Mouse (Mus musculus) retina, embryonic 14.5 days (tissue): ENCODE measurements around the gene Syngr4.
A peak's percentile ranks its signal among the peaks of the same experiment; 100 is the strongest.
"Not testable (repeated sequence)": the region's sequence is repeated elsewhere in the genome, so short reads cannot be mapped to it uniquely, and the experiment has no call there.

ENCODE experiments used
- DNase-seq: peaks from one replicate; pipeline ENCODE4 v3.0.0-alpha.2; 2015; ENCODE audit warnings: low spot score

Gene Syngr4

GRCm38 (mm10) chr7:45915011-45915410 is 18.5 kb upstream of the Syngr4 start:
- no peak for DNase-seq

- no peak for DNase-seq
Observed at GRCm38 (mm10) chr7:45914067-45914466, 17.6 kb upstream of the Syngr4 start.

GRCm38 (mm10) chr7:45909145-45909544 is 12.6 kb upstream of the Syngr4 start:
- no peak for DNase-seq

GRCm38 (mm10) chr7:45908384-45908783 is 11.9 kb upstream of the Syngr4 start:
- DNase-seq, result no peak

GRCm38 (mm10) chr7:45906622-45907021 is 10.1 kb upstream of the Syngr4 start:
- DNase-seq, result no peak

- DNase-seq, result peak; percentile 12
Observed at GRCm38 (mm10) chr7:45902481-45903002, 6.0 kb upstream of the Syngr4 start.

- DNase-seq, result peak; percentile 64
Observed at GRCm38 (mm10) chr7:45901562-45901961, 5.0 kb upstream of the Syngr4 start.

- peak; percentile 59 for DNase-seq
Observed at GRCm38 (mm10) chr7:45898125-45898524, 1.6 kb upstream of the Syngr4 start.

GRCm38 (mm10) chr7:45897258-45897757 is 794 bp upstream of the Syngr4 start:
- DNase-seq, result no peak

- no peak for DNase-seq
Observed at GRCm38 (mm10) chr7:45895931-45896516, 490 bp downstream of the Syngr4 start.

- DNase-seq, result no peak
Observed at GRCm38 (mm10) chr7:45892651-45893050, 3.9 kb downstream of the Syngr4 start.

- DNase-seq, result no peak
Observed at GRCm38 (mm10) chr7:45887246-45887645, 9.3 kb downstream of the Syngr4 start.

GRCm38 (mm10) chr7:45881011-45881410 is 15.5 kb downstream of the Syngr4 start:
- no peak for DNase-seq

GRCm38 (mm10) chr7:45880531-45880930 is 16.0 kb downstream of the Syngr4 start:
- no peak for DNase-seq

GRCm38 (mm10) chr7:45878278-45878677 is 18.2 kb downstream of the Syngr4 start, which contains the start of gene Grin2d:
Grin2d (minus strand) TSS chr7:45878378.
- DNase-seq, result not testable (repeated sequence)

- DNase-seq, result no peak
Observed at GRCm38 (mm10) chr7:45876895-45877294, 19.6 kb downstream of the Syngr4 start.

- peak; percentile 69 for DNase-seq
Observed at GRCm38 (mm10) chr7:45873061-45873947, 23.2 kb downstream of the Syngr4 start.

GRCm38 (mm10) chr7:45872624-45873023 is 23.9 kb downstream of the Syngr4 start, which contains the start of gene Kdelr1:
Kdelr1 (plus strand) TSS chr7:45872772.
- peak; percentile 97 for DNase-seq

GRCm38 (mm10) chr7:45870282-45871058 is 26.0 kb downstream of the Syngr4 start:
- peak; percentile 30 for DNase-seq

GRCm38 (mm10) chr7:45869787-45870186 is 26.7 kb downstream of the Syngr4 start:
- DNase-seq, result no peak

GRCm38 (mm10) chr7:45869107-45869670 is 27.3 kb downstream of the Syngr4 start:
- no peak for DNase-seq

GRCm38 (mm10) chr7:45867871-45868270 is 28.6 kb downstream of the Syngr4 start:
- no peak for DNase-seq
